Mouse (Mus musculus) layer of hippocampus, postnatal 36 days (tissue): Measurements from ENCODE around the gene Gm826. TPM values are rescaled to one million over a fixed set of nuclear protein-coding genes. Genes with fewer than 3 reads are reported as not detected.
A peak's percentile ranks its signal among the peaks of the same experiment; 100 is the strongest.

Experiments used
- DNase-seq, 2 experiments: peaks; one replicate each; pipeline ENCODE4 v3.0.0; 2022
- total RNA-seq, 2 experiments: library from RNA; stranded (reverse); gene quantifications; 2 replicates each; pipeline ENCODE4 v1.2.3; 2021

Gene Gm826
- total RNA-seq, 2 experiments from 2014 or later = not detected

DNA sequence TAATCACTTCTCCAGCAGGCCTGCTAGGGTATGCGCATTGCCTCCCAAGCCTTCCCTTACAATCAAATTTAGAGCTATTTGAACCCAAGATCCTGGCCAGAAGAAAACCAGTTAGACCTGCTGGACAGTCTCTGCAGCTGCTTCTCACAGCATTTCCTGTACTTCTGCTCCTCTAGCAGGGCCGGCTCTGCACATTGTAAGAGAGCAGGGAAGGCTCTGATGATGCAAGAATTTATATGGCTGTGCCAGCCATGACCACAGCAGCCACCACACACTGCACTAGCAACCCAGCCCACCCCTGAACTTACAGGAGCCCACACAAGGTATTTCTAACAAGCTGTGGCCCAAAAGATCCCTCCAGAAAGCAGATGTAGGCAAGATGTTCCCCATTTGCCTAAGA lies 19.6 kb upstream of the Gm826 start:
- no peak for DNase-seq

GRCm38 (mm10) chr2:160351038-160351574 lies 17.1 kb upstream of the Gm826 start:
- no peak for DNase-seq

GRCm38 (mm10) chr2:160349578-160349977 lies 15.6 kb upstream of the Gm826 start:
- no peak for DNase-seq

DNA sequence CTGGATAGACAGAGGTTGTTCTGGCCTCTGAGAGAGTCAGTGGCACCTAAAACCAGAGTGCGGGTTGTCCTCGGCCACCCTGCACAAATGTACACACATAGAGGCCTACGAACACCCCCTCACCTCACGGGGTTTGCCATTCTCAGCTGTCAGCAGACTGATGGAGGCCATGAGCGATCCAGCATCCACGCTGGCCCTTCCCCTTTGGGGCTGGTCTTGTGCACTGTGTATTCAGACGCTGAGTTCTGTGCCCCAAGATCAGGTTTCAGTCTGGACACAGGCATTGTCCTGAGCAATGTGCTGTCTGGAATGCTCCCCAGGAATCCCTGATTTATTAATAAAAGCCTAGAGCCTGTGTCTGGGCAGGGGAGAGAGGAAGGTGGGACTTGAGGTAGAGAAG lies 14.8 kb upstream of the Gm826 start:
- no peak for DNase-seq

DNA sequence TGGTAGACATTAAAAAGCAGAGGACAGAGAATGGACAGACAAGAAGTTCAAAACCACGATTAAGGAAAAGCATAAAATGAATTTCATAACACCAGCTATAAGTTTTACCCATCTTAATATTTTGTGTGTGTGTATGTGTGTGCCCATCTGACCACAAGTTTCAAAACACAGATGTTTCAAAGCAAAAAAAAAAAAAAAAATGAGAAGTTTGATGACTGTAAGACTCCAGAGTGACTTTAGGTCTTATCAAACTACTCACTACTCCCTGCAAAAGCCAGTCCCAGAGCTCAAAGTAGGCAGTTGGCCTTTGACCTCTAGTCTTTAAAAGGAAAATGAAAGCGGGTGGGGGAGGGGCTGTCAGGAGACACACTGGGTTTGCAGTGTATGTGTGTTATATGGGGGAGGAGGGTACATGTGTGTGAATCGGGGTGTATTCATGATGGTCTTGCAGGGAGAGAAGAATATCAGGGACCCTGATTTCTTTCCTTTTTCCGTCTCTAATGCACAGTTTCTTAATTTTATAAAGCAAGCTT lies 14.2 kb upstream of the Gm826 start:
- DNase-seq = no peak

- no peak for DNase-seq
These were observed 11.7 kb upstream of the Gm826 start for GRCm38 (mm10) chr2:160345644-160346043.

- DNase-seq = no peak
These were observed 6.2 kb upstream of the Gm826 start for GRCm38 (mm10) chr2:160340121-160340520.

DNA sequence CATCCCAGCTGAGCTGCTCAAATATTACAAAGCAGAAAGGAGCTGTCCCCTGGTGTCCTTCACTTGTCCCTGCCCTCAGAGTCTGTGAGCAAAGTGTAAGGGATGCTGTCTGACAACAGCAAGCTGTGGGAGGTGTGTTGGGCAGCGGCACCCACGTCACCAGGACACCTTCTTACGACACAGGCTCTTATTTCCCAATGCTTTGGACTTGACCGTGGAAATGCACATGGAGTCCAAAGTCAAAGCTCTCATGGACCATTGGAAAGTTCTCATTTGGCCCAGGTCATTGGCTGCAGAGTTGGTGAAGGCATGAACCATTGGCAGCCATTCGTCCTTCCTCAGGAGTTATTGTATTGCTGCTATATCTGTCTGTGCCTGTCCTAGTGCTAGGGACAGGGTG lies 5.6 kb upstream of the Gm826 start:
- no peak for DNase-seq

GRCm38 (mm10) chr2:160336053-160336452 lies 2.1 kb upstream of the Gm826 start:
- DNase-seq = no peak

DNA sequence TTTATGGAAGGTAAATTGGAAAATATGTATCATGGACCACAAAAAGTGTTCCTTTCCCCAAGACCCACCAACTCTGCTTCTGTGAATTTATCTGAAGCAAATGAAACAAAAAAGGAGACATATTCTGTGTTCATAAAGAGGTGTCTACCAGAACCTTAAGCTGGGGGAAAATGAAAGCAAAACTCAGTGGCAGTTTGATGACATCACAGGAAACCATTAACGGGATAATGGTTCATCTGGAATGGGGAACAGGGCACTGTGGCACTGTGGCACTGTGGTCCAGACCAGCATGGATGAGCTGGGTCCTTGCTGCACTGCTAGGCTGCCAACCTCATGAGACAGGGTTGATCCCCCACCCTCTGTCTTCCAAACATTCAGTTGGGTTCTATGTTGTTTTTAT lies 1.1 kb upstream of the Gm826 start:
- DNase-seq = no peak

- DNase-seq = no peak
These were observed 1.2 kb downstream of the Gm826 start for GRCm38 (mm10) chr2:160332516-160333325.

GRCm38 (mm10) chr2:160328886-160329285 lies 5.1 kb downstream of the Gm826 start:
- peak in 1 of 2 experiments; percentile 20 for DNase-seq

DNA sequence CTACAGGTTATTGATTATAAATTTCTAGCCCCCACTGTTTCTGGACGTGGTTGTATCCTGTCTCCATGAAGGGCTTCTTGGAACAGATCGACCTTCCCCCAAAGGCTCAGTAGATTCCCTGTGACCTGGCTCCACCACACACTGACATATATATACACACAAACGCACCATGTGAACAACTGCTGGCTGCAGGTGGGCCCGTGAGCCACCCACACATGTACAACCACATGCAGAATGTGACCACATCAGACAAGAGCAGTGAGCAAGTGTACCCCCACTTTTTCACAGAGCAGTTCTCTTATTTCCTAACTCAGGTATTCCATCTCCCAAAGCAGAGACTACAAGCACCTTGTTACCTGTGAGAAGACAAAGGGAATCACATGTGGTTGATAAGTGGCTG lies 6.2 kb downstream of the Gm826 start:
- no peak for DNase-seq

DNA sequence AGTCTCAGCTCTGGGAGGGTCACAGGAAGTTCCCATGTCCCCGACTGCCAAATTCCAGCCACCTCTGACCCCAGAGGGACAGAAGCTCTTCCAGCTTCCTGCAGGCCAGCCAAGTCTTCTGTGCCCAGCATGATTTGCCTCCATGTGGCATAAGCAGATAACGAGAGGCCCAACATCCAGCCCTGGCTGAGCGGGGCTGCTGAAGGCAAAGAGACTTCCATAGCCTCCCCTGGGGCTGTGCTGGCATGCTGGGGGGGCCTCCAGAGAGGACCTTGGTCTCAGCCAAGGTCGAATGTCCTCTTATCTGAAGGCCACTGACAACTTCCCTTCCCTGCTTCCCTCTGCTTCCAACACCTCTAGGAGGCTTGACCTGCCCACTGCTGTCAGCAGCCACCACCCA lies 6.8 kb downstream of the Gm826 start:
- no peak for DNase-seq

GRCm38 (mm10) chr2:160325105-160325644 lies 8.8 kb downstream of the Gm826 start:
- no peak for DNase-seq

DNA sequence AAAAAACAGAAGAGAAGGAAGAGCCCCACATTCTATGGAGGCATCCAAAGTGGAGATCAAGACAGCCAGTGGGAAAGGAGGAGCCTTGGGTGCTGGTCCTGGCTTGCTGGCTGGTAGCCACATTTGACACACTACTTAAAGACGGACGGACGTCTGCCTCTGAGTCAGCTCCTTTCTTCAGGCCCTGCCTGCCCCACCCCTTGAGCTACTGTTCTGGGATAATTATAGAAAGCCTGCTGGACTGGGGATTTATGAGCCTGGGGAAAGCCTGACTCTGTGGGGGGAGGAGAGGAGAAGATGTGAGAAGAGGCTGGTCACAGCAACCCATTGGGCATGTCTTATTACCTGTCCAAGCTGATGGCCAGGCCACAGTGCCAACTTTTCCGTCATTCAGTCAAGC lies 12.1 kb downstream of the Gm826 start:
- no peak for DNase-seq

DNA sequence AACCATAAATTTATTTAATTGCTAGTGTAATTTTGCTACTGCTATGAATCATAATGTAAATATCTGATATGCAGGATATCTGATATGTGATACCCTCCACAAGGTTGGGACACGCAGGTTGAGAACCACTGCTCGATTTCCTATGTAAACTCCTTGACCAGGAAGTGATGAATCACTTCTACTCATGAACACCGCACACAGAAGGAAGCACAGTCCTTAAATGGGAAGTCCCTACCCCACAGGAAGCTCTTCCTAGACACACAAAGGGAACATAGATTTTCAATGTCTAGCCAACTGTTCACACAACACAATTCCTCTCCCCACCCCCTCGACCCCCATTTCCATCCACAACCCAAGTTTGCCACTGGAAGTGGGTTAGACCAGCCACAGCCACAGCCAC lies 15.7 kb downstream of the Gm826 start:
- DNase-seq = no peak

DNA sequence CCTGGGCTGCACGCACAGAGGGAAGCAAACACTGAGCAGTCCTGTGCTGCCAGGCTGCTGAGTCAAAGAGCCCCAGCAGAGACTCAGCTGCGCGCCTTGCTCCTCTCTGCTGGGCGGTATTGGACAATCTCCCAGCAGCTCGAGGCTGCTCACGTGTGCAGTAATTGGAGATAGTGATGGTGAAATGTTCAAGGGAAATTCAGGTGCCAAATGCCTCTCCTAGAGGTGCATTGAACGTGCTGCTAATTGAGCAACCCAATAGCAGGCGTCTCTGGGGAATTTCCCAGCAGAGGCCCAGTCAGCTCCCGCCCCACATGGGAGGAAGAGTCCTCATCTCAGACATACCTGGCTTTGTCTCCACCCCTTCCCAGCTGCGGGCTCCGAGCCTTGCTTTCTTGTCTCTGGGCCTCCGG lies 20.4 kb downstream of the Gm826 start:
- no peak for DNase-seq

GRCm38 (mm10) chr2:160305070-160305469 lies 28.9 kb downstream of the Gm826 start:
- DNase-seq = no peak

GRCm38 (mm10) chr2:160303992-160304391 lies 30.0 kb downstream of the Gm826 start:
- no peak for DNase-seq

GRCm38 (mm10) chr2:160302013-160302412 lies 31.9 kb downstream of the Gm826 start:
- DNase-seq = no peak

- DNase-seq = no peak
These were observed 35.4 kb downstream of the Gm826 start for GRCm38 (mm10) chr2:160298586-160298985.

DNA sequence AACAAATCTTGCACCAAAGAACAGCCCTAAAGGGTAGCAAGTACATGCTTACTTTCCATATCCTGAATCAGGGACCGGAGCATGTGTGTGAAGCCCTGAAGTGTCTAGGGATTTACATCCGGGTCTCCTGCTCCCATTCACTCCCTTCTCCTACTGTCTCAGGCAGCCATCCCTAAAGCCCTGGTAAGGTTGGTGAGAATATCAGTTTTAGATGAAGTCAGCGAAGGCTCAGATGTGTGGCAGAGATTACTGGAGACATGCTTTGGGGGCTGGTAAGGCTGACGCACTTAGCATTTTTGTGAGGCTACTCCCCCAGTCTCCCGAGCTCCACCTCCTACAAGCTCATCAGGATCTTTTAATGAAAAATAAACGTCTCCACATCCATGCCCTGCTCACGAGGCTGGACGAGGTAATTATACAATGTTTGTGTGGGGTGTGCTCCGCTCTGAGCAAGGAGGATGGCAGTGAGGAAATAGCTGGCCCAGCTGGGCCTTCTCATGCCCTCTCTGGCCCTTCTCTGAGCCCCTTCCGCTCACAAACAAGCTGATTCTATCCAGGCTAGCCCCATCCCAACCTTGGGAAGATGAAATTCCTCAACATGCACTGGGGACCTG lies 45.3 kb downstream of the Gm826 start:
- DNase-seq = no peak
